Mouse (Mus musculus): ENCODE results near the gene Pga5. TPM values are rescaled to one million over a fixed set of nuclear protein-coding genes. Genes with fewer than 3 reads are reported as not detected.

The Pga5 gene
- polyA plus RNA-seq, 1 experiment from 2014 or later = not detected

GRCm38 (mm10) chr19:10712646-10713045 is 34.8 kb upstream of the Pga5 start:
- H3K4me1 ChIP-seq = peaks cover 20% of the 10 kb centered on the region
- H3K4me2 ChIP-seq (replicated peaks) = no peak overlapping the region
- H3K9ac ChIP-seq = no peak overlapping the region
- H3K36me3 ChIP-seq = peaks cover 39% of the 10 kb centered on the region
- 95% methylated on average over 12 of the region's 12 CpGs for WGBS
- no peaks in the 10 kb centered on the region for H3K9me3 ChIP-seq (replicated peaks)
- H3K27me3 ChIP-seq = no peaks in the 10 kb centered on the region
- no peak overlapping the region for H3K27ac ChIP-seq
- H3K4me3 ChIP-seq = no peak overlapping the region
- no peak for ATAC-seq (ENCODE audit: low FRiP score)

DNA sequence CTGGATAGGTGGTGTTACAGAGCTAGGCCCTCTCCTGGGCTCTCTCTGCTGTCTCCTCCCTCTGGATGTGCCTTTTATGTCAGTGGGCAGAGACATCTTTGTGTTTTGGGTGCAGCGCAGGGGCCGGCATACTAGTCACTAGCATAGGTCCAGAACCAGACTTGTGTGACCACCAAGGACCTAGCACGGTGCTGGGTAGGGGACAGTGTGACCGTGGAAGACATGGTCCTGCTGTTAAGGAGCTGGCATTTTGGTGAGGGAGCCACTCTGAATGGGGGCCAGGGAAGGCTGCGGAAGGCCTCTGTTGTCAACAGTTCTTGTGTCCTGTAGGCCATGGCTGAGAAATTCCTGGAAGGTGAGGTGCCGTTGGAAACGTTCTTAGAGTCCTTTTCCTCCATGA is 34.3 kb upstream of the Pga5 start:
- Histone ChIP-seq H3K9ac (no peak overlapping the region), H3K4me3 (no peak overlapping the region), H3K9me3 (replicated peaks) (no peaks in the 10 kb centered on the region), H3K27ac (no peak overlapping the region), H3K36me3 (peaks cover 44% of the 10 kb centered on the region), H3K4me2 (replicated peaks) (no peak overlapping the region), H3K4me1 (peaks cover 20% of the 10 kb centered on the region), H3K27me3 (no peaks in the 10 kb centered on the region)
- ATAC-seq (ENCODE audit: low FRiP score) = no peak
- WGBS = 92% methylated on average over 7 of the region's 7 CpGs

DNA sequence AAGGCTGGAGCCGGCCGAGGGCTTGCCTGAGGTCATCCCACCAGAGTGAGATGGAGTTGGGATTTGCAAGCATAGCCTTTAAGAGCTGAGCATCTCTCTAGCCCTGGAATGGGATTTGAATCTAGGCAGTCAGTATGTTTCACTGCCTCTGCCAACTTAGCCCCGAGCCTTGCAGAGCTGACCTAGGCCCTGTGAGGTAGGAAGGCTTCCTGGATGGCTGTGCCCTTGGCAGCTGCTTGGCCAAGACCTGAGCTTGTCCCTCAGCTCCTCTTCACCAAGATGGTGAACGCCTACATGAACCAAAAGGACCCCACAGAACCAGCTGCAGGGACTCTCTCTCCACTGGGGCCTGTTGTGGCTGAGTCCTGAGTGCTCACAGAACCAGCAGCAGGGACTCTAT is 32.9 kb upstream of the Pga5 start:
- Histone ChIP-seq H3K36me3 (peaks cover 46% of the 10 kb centered on the region), H3K9ac (no peak overlapping the region), H3K27ac (no peak overlapping the region), H3K27me3 (no peaks in the 10 kb centered on the region), H3K9me3 (replicated peaks) (no peaks in the 10 kb centered on the region), H3K4me3 (no peak overlapping the region), H3K4me2 (replicated peaks) (no peak overlapping the region), H3K4me1 (peaks cover 20% of the 10 kb centered on the region)
- no peak for ATAC-seq (ENCODE audit: low FRiP score)
- 94% methylated on average over 4 of the region's 4 CpGs for WGBS

- Histone ChIP-seq H3K4me2 (replicated peaks) (no peak overlapping the region), H3K36me3 (peaks cover 46% of the 10 kb centered on the region), H3K4me1 (peaks cover 20% of the 10 kb centered on the region), H3K4me3 (no peak overlapping the region), H3K9ac (no peak overlapping the region), H3K9me3 (replicated peaks) (no peaks in the 10 kb centered on the region), H3K27ac (peak overlapping the region; percentile 86), H3K27me3 (no peaks in the 10 kb centered on the region)
- ATAC-seq (ENCODE audit: low FRiP score) = peak; percentile 48
- 68% methylated on average over 9 of the region's 9 CpGs for WGBS
Measured at GRCm38 (mm10) chr19:10710088-10710511, 32.2 kb upstream of the Pga5 start.

DNA sequence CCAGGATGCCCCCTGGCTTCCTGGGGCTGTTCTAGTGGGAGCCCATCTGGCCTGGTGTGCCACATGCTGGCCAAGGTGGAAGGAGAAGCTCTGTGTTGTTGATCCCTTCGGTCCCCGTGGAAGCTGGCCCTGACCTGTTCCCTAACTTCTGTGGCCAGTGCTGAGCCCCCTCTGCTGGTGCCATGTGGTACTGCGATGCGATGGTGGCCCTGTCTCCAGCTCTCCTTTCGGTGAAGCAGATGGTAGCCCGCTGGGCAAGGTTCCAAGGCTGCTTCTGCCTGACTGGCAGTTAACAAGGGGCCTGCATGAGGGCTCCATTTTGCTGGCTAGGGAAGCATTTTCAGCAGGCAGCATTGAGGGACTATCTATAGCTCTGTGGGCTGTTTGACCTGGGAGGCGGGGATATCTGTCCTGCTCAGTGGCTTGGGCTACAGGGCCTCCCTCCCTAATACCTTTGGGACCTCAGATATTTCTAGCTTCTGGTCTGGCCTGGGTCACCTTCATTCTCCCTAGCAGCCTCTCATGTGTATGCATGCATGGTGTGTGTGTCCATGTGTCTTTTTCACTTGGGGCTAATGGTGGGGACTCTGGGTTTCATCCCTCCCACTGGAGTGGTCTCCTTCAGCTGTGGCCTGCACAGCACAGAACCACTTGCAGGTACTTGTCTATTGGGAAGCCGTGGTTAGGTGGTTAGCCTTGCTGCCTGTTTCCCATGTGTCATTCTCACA is 31.7 kb upstream of the Pga5 start:
- Histone ChIP-seq H3K27ac (peak overlapping the region; percentile 86), H3K4me3 (no peak overlapping the region), H3K9ac (peak overlapping the region; percentile 35; the same call in 1 of the 2 replicates), H3K36me3 (peaks cover 46% of the 10 kb centered on the region), H3K27me3 (no peaks in the 10 kb centered on the region), H3K9me3 (replicated peaks) (no peaks in the 10 kb centered on the region), H3K4me1 (peaks cover 19% of the 10 kb centered on the region), H3K4me2 (replicated peaks) (no peak overlapping the region)
- 23% methylated on average over 8 of the region's 8 CpGs for WGBS
- peak; percentile 89 for ATAC-seq (ENCODE audit: low FRiP score)

DNA sequence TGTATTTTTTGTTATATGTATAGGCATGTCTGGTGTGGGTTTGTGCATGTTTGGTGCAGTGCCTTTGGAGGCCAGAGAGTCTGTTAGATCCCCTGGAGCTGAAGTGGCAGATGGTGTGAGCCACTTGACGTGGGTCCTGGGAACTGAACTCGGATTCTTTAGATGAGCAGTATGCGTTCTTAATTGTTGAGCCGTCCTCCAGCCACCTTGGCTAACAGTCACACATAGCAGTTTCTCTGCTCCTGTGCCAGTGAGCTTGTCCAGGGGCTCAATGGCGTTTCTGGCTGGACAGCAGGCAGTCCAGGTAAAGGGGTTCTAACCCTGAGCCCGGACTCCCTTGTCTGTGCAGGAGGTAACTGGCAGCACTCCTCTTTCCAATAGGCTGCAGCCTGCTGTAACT is 31.0 kb upstream of the Pga5 start:
- WGBS = 65% methylated on average over 6 of the region's 6 CpGs
- Histone ChIP-seq H3K9ac (peak overlapping the region; percentile 32; the same call in 1 of the 2 replicates), H3K36me3 (peaks cover 45% of the 10 kb centered on the region), H3K4me2 (replicated peaks) (no peak overlapping the region), H3K9me3 (replicated peaks) (no peaks in the 10 kb centered on the region), H3K27ac (peak overlapping the region; percentile 86; the same call in 1 of the 2 replicates), H3K4me3 (no peak overlapping the region), H3K4me1 (peaks cover 15% of the 10 kb centered on the region), H3K27me3 (no peaks in the 10 kb centered on the region)
- ATAC-seq (ENCODE audit: low FRiP score) = no peak; the same call in 1 of the 2 replicates

DNA sequence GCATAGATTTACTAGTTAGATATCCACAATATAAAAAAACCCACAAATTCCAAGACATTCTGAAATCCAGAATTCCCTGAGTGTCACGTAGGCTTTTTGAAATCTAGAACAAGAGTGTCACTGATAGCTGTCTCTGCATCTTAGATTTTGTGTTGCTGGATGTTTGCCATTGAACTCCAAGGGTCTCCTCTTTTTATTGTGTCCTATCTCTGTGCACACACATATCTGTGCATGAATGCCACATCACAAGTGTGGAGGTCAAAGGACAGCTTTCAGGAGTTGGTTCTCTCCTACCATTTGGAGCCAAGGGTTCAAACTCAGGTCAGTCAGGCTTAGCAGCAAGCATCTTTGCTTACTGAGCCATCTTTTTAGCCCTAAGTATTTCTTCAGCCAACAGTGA is 30.0 kb upstream of the Pga5 start:
- peaks cover 35% of the 10 kb centered on the region for H3K36me3 ChIP-seq
- H3K4me2 ChIP-seq (replicated peaks) = no peak overlapping the region
- H3K27me3 ChIP-seq = no peaks in the 10 kb centered on the region
- no peak overlapping the region for H3K4me3 ChIP-seq
- ATAC-seq (ENCODE audit: low FRiP score) = no peak
- 95% methylated on average over 1 of the region's 1 CpGs for WGBS
- no peaks in the 10 kb centered on the region for H3K9me3 ChIP-seq (replicated peaks)
- no peak overlapping the region for H3K27ac ChIP-seq
- no peak overlapping the region for H3K9ac ChIP-seq
- peaks cover 15% of the 10 kb centered on the region for H3K4me1 ChIP-seq

DNA sequence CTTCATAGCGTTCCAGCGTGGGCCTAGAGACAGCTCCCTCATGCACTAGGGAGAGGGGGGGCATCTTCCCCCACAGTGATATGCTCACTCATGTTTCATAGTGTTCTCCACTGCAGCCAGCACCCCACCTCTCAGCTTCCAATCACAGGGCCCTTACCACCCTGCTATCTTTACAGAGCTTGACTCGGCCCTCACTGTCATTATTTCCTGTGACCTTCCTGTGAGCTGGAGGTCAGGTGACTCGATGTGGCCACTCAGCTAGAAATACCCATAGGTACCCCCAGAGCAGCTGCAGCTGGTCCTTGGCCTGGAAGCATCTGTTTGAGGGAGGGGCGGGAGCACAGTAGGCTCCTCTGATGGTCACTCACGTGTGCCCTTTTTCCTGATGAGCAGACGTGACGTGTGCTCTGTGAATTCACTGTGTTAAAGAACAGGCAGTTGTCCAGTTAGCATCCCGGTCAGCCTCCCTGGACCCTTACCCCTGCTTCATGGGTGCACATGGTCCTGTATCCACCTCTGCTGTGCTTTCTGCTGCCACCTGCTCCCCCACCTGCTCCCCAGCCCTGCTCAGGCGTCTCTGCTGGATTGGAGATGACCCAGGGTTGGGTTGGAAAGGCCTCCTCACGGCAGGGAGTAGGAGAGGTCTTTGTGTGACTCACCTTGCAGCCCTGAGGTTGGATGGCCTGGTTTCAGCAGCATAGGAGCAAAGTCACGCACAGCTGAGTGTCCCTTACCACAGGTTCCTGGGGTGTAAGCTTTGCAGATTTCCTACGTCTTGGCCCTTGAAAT is 29.4 kb upstream of the Pga5 start:
- Histone ChIP-seq H3K4me1 (peaks cover 15% of the 10 kb centered on the region), H3K27ac (no peak overlapping the region), H3K9ac (no peak overlapping the region; the same call in 1 of the 2 replicates), H3K27me3 (no peaks in the 10 kb centered on the region), H3K36me3 (peaks cover 29% of the 10 kb centered on the region), H3K4me2 (replicated peaks) (no peak overlapping the region), H3K9me3 (replicated peaks) (no peaks in the 10 kb centered on the region), H3K4me3 (no peak overlapping the region)
- 75% methylated on average over 13 of the region's 13 CpGs for WGBS
- ATAC-seq (ENCODE audit: low FRiP score) = no peak

GRCm38 (mm10) chr19:10703470-10703869 is 25.6 kb upstream of the Pga5 start:
- Histone ChIP-seq H3K27ac (no peak overlapping the region), H3K4me3 (no peak overlapping the region), H3K27me3 (no peaks in the 10 kb centered on the region), H3K4me2 (replicated peaks) (no peak overlapping the region), H3K9me3 (replicated peaks) (no peaks in the 10 kb centered on the region), H3K36me3 (peaks cover 7% of the 10 kb centered on the region), H3K9ac (no peak overlapping the region), H3K4me1 (peaks cover 30% of the 10 kb centered on the region)
- ATAC-seq (ENCODE audit: low FRiP score) = no peak
- 93% methylated on average over 8 of the region's 8 CpGs for WGBS

DNA sequence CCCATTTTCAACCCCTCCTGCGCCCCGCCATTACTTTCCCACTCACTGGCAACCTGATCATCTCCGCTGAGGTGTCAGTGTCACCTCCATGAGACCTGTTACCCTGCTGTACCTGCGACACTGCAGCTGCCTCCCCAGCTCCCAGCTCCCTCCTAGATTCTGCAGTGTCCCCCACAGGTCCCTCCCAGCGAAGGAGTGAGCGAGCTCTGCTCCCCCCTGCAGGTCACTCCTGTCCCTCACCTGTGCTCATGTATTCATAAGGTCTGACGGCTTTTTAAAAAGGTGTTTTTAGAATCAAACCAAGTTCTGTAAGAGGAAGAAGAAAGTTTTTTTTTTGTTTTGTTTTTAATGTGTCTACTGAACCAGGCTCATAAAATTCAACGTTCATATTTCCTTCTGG is 24.3 kb upstream of the Pga5 start:
- no peak overlapping the region for H3K4me2 ChIP-seq (replicated peaks)
- peaks cover 38% of the 10 kb centered on the region for H3K4me1 ChIP-seq
- no peak overlapping the region for H3K27ac ChIP-seq
- 88% methylated on average over 8 of the region's 8 CpGs for WGBS
- no peak for ATAC-seq (ENCODE audit: low FRiP score)
- no peaks in the 10 kb centered on the region for H3K9me3 ChIP-seq (replicated peaks)
- H3K4me3 ChIP-seq = no peak overlapping the region
- H3K9ac ChIP-seq = no peak overlapping the region
- H3K36me3 ChIP-seq = peaks cover 1% of the 10 kb centered on the region
- H3K27me3 ChIP-seq = no peaks in the 10 kb centered on the region

DNA sequence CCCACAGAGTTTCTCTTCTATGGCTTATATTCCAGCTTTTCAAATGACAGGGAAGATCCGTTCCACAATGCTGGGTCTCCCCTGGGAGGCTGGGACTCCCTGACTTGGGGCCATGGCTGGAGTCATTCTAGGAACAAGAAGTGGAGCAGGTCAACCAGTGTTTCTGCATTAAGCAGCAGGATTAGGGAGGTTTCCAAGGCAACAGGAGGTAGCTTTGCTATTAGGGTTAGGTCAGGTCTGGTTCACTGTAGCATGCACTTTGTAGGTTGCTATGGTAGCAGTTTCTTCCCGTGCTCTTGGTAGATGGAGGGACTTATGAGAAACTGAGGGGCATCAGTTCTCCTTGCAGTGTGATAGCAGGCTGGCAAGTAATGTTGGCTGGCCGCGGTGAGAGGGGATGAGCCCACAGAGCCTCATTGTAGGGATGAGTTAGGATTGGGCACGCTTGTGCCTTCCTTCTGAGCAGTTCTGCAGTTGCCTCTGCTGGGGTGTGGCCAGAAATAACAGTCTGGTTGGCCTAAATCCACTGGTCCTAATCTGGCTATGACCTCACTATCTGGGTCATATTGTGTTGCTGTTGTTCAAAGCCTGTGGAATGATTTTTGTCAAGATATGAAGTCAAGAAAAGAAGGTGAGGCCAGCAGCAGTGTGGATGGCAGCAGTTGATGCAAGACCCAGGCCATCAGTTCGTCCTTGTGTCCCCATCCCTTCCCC is 23.3 kb upstream of the Pga5 start:
- Histone ChIP-seq H3K27ac (no peak overlapping the region), H3K4me3 (no peak overlapping the region), H3K4me1 (peaks cover 42% of the 10 kb centered on the region), H3K9ac (no peak overlapping the region), H3K9me3 (replicated peaks) (no peaks in the 10 kb centered on the region), H3K36me3 (no peaks in the 10 kb centered on the region; the same call in 1 of the 2 replicates), H3K27me3 (no peaks in the 10 kb centered on the region), H3K4me2 (replicated peaks) (no peak overlapping the region)
- ATAC-seq (ENCODE audit: low FRiP score) = no peak
- WGBS = 56% methylated on average over 6 of the region's 6 CpGs

DNA sequence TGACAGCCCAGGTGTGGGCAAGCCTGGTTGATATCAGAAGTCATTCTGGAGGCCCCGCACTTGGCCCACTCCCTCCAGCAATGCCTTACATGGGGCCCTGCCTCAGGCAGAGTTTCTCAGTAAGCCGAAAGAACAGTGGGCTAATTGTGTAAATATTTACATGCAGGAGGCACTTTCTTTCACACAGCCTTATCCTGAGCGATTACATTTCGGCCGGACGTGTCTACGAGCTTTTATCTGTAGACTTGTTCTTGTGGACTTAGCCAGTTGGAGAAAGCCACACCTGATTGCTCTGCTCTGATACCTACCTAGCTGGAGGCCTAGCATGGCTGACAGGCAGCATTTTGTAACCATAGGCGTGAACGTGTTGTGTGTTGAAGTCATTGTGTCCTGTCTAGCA is 22.0 kb upstream of the Pga5 start:
- ATAC-seq (ENCODE audit: low FRiP score) = no peak
- Histone ChIP-seq H3K27me3 (no peaks in the 10 kb centered on the region), H3K9ac (no peak overlapping the region), H3K27ac (no peak overlapping the region), H3K4me1 (peaks cover 53% of the 10 kb centered on the region), H3K9me3 (replicated peaks) (no peaks in the 10 kb centered on the region), H3K4me2 (replicated peaks) (no peak overlapping the region), H3K4me3 (no peak overlapping the region), H3K36me3 (no peaks in the 10 kb centered on the region; the same call in 1 of the 2 replicates)
- 77% methylated on average over 9 of the region's 9 CpGs for WGBS
